Mouse (Mus musculus) frontal cortex, postnatal 10 days (tissue): Measurements from ENCODE around the gene Crtap.

Experiments used
- DNase-seq, 2 experiments: peaks; one replicate each; pipeline ENCODE4 v3.0.0; 2022; ENCODE audit warnings: low spot score in 2 of 2, mixed read lengths in 1 of 2

The Crtap gene

GRCm38 (mm10) chr9:114389905-114390748, at the start of gene Crtap:
TSS of gene Crtap (minus strand) at chr9:114390675.
- peak; percentile 16 to 41 for DNase-seq

- DNase-seq: no peak
Measured at GRCm38 (mm10) chr9:114435668-114436067, 45.2 kb upstream of the Crtap start.

GRCm38 (mm10) chr9:114428103-114428834, 37.8 kb upstream of the Crtap start:
- DNase-seq: no peak

GRCm38 (mm10) chr9:114427425-114427824, 37.0 kb upstream of the Crtap start:
- DNase-seq: no peak

- DNase-seq: no peak
Measured at GRCm38 (mm10) chr9:114426201-114426600, 35.7 kb upstream of the Crtap start.

- no peak for DNase-seq
Measured at GRCm38 (mm10) chr9:114425576-114425975, 35.1 kb upstream of the Crtap start.

GRCm38 (mm10) chr9:114421797-114422196, 31.3 kb upstream of the Crtap start:
- no peak for DNase-seq

- DNase-seq: no peak
Measured at GRCm38 (mm10) chr9:114421045-114421444, 30.6 kb upstream of the Crtap start.

GRCm38 (mm10) chr9:114420443-114420842, 30.0 kb upstream of the Crtap start:
- no peak for DNase-seq

GRCm38 (mm10) chr9:114418187-114418586, 27.7 kb upstream of the Crtap start:
- DNase-seq: no peak

GRCm38 (mm10) chr9:114416646-114417517, 26.4 kb upstream of the Crtap start:
- no peak for DNase-seq

- DNase-seq: peak in 1 of 2 experiments; percentile 34
Measured at GRCm38 (mm10) chr9:114415701-114416100, 25.2 kb upstream of the Crtap start.

- no peak for DNase-seq
Measured at GRCm38 (mm10) chr9:114413866-114414265, 23.4 kb upstream of the Crtap start.

GRCm38 (mm10) chr9:114412406-114412805, 21.9 kb upstream of the Crtap start:
- no peak for DNase-seq

- DNase-seq: no peak
Measured at GRCm38 (mm10) chr9:114411295-114411694, 20.8 kb upstream of the Crtap start.

GRCm38 (mm10) chr9:114410313-114410862, 19.9 kb upstream of the Crtap start:
- DNase-seq: no peak

- no peak for DNase-seq
Measured at GRCm38 (mm10) chr9:114407676-114408075, 17.2 kb upstream of the Crtap start.

GRCm38 (mm10) chr9:114401685-114402080, 11.2 kb upstream of the Crtap start:
- peak in 1 of 2 experiments; percentile 18 for DNase-seq

GRCm38 (mm10) chr9:114400949-114401684, 10.6 kb upstream of the Crtap start, which contains the start of the genes Glb1 and Tmppe:
TSS of gene Glb1 (plus strand) at chr9:114401076.
TSS of gene Tmppe (plus strand) at chr9:114401105.
- DNase-seq: peak; percentile 73 to 76

- no peak for DNase-seq
Measured at GRCm38 (mm10) chr9:114400588-114400948, 10.1 kb upstream of the Crtap start.

- no peak for DNase-seq
Measured at GRCm38 (mm10) chr9:114399680-114400079, 9.2 kb upstream of the Crtap start.
